Mouse (Mus musculus) A20 (cell line): Measurements from ENCODE around the gene Calm1.

Experiments used
- DNase-seq: peaks from one replicate; pipeline ENCODE4 v3.0.0-alpha.2; 2011; ENCODE audit warnings: low read depth, low spot score

Gene Calm1

DNA sequence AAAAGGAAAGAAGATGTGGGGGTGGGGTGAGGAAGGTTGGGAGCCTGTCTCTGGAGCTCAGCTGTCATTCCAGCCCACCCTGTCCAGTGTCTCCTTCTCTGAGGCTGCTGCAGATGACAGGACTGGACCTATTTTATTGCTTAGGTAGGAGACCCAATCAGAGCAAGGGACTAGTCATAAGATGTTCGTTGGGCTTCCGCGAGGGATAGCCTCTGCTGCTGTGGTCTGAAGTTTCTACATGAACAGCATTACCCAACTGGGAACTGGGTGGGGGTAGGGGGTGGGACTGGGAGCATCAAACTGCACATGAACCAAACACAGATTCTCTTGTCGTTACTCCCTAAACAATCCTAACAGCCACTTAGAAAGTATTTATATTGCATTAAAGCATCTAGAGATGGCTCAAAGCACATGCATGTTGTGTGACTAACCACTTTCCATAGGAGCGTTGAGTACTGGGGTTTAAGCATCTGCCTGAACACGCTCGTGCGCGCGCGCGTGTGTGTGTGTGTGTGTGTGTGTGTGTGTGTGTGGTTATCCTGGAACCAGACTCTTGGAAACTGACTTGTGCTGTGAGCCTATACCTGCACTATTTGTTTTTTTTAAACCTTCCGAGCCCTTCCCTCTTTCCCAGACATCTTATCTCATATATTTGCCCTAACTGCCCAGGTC, 23.2 kb downstream of the Calm1 start:
- DNase-seq, result no peak

- no peak for DNase-seq
Measured at GRCm38 (mm10) chr12:100223531-100223930, 24.3 kb downstream of the Calm1 start.

DNA sequence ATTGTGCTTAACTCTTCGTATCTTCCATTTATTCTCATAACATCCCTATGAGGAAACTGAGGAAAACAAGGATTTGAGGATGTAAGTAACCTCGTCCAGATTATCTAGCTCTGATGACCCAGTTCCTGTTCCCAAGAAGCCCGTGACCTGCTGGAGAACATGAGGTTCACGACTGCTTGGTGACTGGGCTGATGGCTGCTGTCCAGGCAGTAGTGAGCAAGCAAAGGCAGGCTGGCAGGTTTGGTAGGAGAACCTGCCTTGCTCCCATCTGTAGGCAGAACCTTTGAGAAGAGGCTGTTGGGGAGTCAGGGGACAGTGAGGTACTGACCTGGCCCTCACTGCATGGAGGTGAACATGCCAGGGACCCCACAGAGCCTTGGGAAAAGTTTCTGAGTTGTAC, 26.0 kb downstream of the Calm1 start:
- no peak for DNase-seq

DNA sequence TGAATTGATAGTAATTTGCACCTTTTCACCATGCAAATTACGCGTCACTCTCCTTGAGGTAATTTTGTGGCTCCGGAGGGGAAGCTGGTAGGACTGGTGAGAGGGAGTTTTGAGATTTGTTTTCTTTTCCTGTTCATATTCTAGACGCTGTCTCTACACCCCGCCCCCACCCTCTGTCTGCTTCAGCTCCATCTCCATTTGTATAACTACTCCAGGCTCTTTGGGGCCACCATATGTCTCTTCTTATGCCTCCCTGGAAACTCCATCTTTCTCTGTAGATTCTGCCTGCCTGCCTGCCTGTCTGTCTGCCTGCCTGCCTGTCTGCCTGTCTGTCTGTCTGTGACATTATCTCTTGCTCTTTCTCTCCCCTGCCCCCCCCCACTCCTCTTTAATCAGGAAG, 26.8 kb downstream of the Calm1 start:
- DNase-seq, result no peak

GRCm38 (mm10) chr12:100226621-100227020, 27.4 kb downstream of the Calm1 start:
- DNase-seq, result no peak

GRCm38 (mm10) chr12:100228041-100228725, 28.9 kb downstream of the Calm1 start:
- no peak for DNase-seq

DNA sequence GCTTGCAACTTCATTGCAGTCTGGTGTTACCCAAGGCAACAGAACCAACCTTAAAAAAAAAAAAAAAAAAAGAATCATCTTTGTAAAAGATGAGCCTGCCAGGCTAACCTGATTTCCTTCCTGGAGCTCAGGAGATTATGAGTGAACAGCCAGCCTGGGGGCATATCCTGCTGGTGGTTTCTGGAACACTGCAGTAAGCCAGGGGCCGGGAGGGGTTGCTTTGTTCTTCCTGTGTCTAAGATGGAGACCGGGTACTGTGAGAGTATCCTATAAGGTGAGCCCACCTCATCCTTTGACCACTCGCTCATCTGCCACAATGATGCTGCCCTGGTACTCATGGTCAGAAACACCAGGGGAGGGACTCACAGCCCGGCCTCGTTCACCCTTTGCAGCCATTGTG, 35.0 kb downstream of the Calm1 start:
- DNase-seq, result no peak

- DNase-seq, result no peak
Measured at GRCm38 (mm10) chr12:100234919-100235318, 35.7 kb downstream of the Calm1 start.

DNA sequence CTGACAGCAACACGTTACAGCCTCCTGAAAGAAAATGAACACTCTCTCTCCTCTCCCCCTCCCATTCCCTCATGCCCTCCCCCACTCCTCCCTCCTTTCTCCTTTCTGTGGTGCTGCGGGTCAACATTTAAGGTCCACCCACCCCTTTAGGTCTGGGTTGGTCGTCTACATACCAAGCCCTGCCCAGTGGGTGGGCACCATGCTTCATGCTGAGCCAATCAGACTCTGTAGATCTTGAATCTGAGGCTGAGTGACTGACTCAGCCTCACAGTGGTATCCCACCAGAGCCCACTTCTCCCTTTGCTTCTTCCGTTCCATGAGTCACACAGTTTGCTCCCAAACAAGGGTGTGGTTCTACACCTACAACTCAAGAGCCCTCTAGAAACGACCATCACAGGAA, 36.2 kb downstream of the Calm1 start:
- DNase-seq, result no peak

DNA sequence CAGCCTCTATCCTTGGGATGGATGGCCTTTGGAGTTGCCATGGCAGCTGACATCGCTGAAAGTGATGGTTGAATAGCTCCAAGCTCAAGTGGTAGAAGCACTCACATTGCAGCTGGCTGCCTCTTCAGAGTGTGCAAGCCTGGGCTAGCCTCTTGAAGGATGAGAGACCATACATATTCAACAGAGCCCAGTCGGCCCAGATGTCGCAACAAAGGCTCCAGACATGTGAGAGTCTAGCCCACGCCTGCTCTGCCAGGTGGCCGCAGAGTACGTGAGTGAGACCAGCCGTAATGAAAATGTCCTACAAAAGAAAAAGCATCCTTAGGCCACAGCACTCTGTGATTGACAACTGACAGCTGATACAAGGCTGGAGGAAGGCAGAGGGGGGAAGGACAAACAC, 40.2 kb downstream of the Calm1 start:
- DNase-seq, result no peak

- no peak for DNase-seq
Measured at GRCm38 (mm10) chr12:100239807-100240206, 40.6 kb downstream of the Calm1 start.

DNA sequence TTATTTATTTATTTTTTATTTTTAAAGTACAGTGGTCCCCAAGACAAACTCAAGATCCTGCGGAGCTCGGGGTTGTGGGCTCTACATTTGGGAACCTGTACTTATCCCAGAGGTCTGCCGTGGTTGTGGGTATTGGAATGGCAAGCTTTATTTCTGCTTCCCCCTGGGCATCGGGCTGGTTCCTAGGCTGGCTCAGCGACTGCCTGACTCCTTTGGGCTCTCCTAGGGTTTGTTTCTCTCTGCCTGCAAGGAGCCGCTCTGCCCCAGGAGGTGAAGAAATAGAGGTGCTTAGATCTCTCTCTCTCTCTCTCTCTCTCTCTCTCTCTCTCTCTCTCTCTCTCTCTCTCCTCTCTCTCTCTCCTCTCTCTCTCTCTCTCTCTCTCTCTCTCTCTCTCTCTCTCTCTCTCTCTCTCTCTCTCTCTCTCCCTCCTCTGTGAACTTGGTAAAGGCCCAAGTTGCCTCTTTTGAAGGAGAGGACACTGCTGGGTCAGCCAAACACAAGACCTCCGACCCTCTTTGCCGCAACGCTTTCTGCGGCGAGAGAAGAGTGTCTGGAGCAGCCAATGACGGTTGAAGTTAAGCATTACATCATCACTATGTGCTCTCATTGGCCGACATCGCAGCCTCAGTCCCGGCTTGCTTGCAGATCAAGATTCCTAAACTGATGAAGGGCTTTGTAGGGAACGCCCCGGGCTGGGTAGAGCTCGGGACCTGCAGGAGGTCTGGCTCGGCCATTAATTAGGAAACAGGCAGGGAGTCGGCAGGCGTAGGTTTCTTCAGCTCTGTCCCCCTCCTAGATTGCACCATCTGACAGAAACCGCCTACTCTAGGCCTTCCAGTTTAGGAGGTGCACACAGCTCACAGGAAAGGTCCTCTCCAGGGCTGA, 42.9 kb downstream of the Calm1 start:
- DNase-seq, result no peak

DNA sequence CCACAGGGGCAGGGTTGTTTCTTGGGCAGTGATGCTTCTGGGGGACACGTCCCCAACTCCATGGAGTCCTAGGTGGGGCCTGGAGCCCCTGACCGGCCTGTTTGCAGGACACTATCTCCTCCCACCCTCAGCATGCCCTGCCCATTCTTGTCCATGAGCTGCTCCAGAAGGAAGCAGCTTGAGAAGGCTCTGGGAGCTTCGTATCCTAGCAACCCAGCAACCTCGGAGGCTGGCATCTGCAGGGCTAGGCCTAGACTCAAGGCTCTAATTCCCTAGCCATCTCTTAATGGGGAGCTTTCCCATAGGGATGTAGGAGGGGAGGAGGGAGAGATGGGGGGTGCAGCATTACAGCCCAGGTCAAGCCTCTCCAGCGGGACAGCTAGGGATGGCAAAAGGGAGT, 45.3 kb downstream of the Calm1 start:
- DNase-seq, result no peak

DNA sequence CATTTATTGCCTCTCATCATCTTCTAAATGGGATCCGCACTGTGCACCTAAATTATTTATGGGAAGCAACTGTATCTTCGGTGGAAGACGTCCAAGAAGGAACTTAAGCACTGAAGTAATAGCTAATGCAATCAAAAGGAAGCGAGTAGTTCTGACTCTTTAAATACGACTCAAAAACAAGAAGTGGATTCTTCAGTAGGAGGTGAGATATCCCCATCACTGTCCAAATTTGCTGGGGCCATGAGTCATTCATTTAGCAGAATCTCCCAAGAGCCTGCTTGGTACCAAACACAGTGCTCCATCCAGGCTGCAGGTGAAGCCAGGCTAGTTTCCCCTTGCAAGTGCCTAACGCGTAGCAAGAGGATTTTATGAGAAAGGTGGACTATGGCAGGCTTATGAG, 49.9 kb downstream of the Calm1 start:
- DNase-seq, result no peak

- no peak for DNase-seq
Measured at GRCm38 (mm10) chr12:100254471-100254870, 55.2 kb downstream of the Calm1 start.

GRCm38 (mm10) chr12:100255441-100255949, 56.3 kb downstream of the Calm1 start:
- DNase-seq, result no peak

DNA sequence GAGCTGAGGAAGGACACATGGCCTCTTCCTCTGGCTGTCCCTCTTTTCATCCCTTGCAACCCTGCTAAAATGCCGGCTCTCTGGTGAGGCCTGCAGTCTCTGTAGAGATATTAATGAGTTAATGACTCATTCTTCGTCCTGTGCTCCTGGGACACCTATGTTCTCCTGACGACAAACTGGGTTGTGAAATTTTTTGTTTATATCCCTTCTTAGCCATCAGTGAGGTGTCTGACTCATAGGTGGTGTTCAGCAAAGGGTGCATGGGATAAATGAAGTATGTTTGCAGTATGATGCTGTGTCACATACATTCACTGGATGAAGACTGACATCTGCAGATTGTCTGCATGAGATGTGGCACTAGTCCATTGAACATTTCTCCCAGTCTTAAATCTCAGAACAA, 58.5 kb downstream of the Calm1 start:
- DNase-seq, result no peak
